Mouse (Mus musculus): ENCODE results near the gene Scnn1a. TPM values are rescaled to one million over a fixed set of nuclear protein-coding genes. Genes with fewer than 3 reads are reported as not detected.

Scnn1a gene
- total and polyA plus RNA-seq, 2 experiments from 2014 or later = 0.67 to 1.5 TPM

DNA sequence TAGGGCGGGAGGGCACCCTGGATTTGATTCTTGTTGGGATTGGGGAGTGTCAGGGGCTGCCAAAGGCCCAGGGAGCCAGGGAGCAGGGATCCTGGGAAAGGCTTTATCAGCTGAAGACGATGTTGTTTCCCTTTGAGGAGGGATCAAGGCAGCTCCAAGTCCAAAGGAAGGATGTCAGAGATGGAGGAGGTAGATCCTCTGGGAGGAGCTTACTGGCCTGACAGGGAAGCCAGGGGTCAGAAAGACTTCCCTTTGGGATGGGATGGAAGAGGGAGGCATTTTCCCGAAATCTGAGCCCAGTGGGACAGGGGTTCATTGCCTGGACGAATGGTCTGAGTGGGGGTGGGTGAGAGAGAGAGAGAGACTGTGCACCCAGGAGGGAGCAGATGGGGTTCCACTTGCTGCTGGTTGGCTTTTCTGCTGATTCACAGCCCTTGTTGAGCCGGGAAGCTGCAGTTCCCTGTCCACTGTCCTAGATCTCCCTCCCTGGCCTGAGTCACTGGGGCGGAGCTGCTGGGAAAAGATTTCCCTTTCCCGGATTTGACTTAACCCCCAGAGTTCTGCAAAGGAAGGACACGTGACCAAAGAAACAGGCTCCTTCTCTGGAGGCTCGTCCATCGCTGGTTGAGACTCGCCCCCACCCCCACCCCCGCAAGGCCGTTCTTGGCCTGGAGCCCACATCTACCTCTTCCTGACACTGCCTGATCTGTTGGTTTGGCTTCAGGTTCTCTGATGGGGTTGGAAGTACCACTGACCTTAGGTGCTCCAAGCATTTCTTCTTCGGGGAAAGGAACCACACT is 34.1 kb downstream of the Scnn1a start:
- H3K27me3 ChIP-seq (ENCODE audit: insufficient read depth, low read length) = no peaks in the 10 kb centered on the region
- H3K9ac ChIP-seq = no peak overlapping the region
- WGBS = 19% methylated on average over 14 of the region's 14 CpGs
- H3K4me3 ChIP-seq (ENCODE audit: low read depth, low read length) = no peak overlapping the region
- no peaks in the 10 kb centered on the region for H3K4me1 ChIP-seq (ENCODE audit: insufficient read depth)
- no peaks in the 10 kb centered on the region for H3K36me3 ChIP-seq (ENCODE audit: insufficient read depth)
- DNase-seq = no peak
- no peaks in the 10 kb centered on the region for H3K9me3 ChIP-seq (ENCODE audit: low read length)
- no peak for TF ChIP-seq CTCF (IDR thresholded peaks at IDR 0.05; ENCODE audit: low read depth)
- ATAC-seq = no peak
- H3K27ac ChIP-seq (ENCODE audit: low read depth, low read length) = no peak overlapping the region
- peak overlapping the region; percentile 5; the same call in 1 of the 2 replicates for H3K4me2 ChIP-seq (ENCODE audit: low read depth)

GRCm38 (mm10) chr6:125355197-125355741 is 34.8 kb downstream of the Scnn1a start:
- no peak overlapping the region for H3K9ac ChIP-seq
- peak; percentile 33; the same call in 1 of the 2 replicates for ATAC-seq
- TF ChIP-seq CTCF (IDR thresholded peaks at IDR 0.05; ENCODE audit: low read depth) = no peak

GRCm38 (mm10) chr6:125356264-125356663 is 35.8 kb downstream of the Scnn1a start:
- ATAC-seq (no peak), DNase-seq (no peak)
- Histone ChIP-seq H3K9me3 (ENCODE audit: low read length) (no peaks in the 10 kb centered on the region), H3K4me2 (ENCODE audit: low read depth) (no peak overlapping the region), H3K27me3 (ENCODE audit: insufficient read depth, low read length) (no peaks in the 10 kb centered on the region), H3K4me3 (ENCODE audit: low read depth, low read length) (no peak overlapping the region), H3K36me3 (ENCODE audit: insufficient read depth) (no peaks in the 10 kb centered on the region), H3K27ac (ENCODE audit: low read depth, low read length) (no peak overlapping the region), H3K9ac (no peak overlapping the region), H3K4me1 (ENCODE audit: insufficient read depth) (no peaks in the 10 kb centered on the region)
- TF ChIP-seq CTCF (IDR thresholded peaks at IDR 0.05; ENCODE audit: low read depth) = no peak
- 55% methylated on average over 8 of the region's 8 CpGs for WGBS

More at GRCm38 (mm10) chr6:125355197-125355741, 34.8 kb downstream of the Scnn1a start:
- Histone ChIP-seq H3K27me3 (ENCODE audit: insufficient read depth, low read length) (no peaks in the 10 kb centered on the region), H3K4me2 (ENCODE audit: low read depth) (peak overlapping the region; percentile 5; the same call in 1 of the 2 replicates), H3K4me1 (ENCODE audit: insufficient read depth) (no peaks in the 10 kb centered on the region), H3K27ac (ENCODE audit: low read depth, low read length) (no peak overlapping the region), H3K4me3 (ENCODE audit: low read depth, low read length) (no peak overlapping the region), H3K9me3 (ENCODE audit: low read length) (no peaks in the 10 kb centered on the region), H3K36me3 (ENCODE audit: insufficient read depth) (no peaks in the 10 kb centered on the region)
- 12% methylated on average over 10 of the region's 10 CpGs for WGBS
- DNase-seq = no peak

GRCm38 (mm10) chr6:125357334-125357733 is 36.9 kb downstream of the Scnn1a start:
- ATAC-seq (no peak), DNase-seq (no peak)
- TF ChIP-seq CTCF (IDR thresholded peaks at IDR 0.05; ENCODE audit: low read depth) = no peak
- no peaks in the 10 kb centered on the region for H3K27me3 ChIP-seq (ENCODE audit: insufficient read depth, low read length)
- H3K9me3 ChIP-seq (ENCODE audit: low read length) = no peaks in the 10 kb centered on the region
- no peak overlapping the region for H3K9ac ChIP-seq
- H3K4me2 ChIP-seq (ENCODE audit: low read depth) = no peak overlapping the region
- H3K4me1 ChIP-seq (ENCODE audit: insufficient read depth) = no peaks in the 10 kb centered on the region
- H3K36me3 ChIP-seq (ENCODE audit: insufficient read depth) = no peaks in the 10 kb centered on the region
- H3K4me3 ChIP-seq (ENCODE audit: low read depth, low read length) = no peak overlapping the region
- 89% methylated on average over 15 of the region's 15 CpGs for WGBS
- H3K27ac ChIP-seq (ENCODE audit: low read depth, low read length) = no peak overlapping the region

GRCm38 (mm10) chr6:125359999-125360398 is 39.5 kb downstream of the Scnn1a start:
- no peak for ATAC-seq
- no peaks in the 10 kb centered on the region for H3K36me3 ChIP-seq (ENCODE audit: insufficient read depth)
- no peaks in the 10 kb centered on the region for H3K9me3 ChIP-seq (ENCODE audit: low read length)

DNA sequence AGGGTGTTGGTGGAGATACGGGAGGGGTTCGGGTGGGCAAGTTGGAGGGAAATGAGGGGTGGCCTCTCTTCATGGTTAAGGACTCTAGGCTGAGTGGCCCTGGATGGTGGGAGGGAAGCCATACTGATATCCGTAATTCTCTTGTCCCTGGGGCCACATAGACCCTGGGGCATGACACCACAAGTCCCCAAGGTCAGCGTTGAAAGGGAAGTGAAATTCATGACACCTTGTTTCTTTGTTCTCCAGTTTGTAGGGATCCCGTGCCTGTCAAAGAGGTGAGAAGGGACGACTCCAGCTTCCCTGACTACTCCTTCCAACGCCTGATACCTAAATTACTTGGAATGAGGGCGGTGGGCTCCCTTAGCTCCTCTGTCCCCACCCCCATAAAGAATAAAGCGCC is 40.4 kb downstream of the Scnn1a start:
- no peak for TF ChIP-seq CTCF (IDR thresholded peaks at IDR 0.05; ENCODE audit: low read depth)
- H3K9me3 ChIP-seq (ENCODE audit: low read length) = no peaks in the 10 kb centered on the region
- no peak overlapping the region for H3K9ac ChIP-seq
- DNase-seq (no peak), ATAC-seq (no peak)
- peaks cover 19% of the 10 kb centered on the region for H3K27me3 ChIP-seq (ENCODE audit: insufficient read depth, low read length)
- WGBS = 64% methylated on average over 9 of the region's 9 CpGs
- H3K27ac ChIP-seq (ENCODE audit: low read depth, low read length) = no peak overlapping the region
- H3K4me2 ChIP-seq (ENCODE audit: low read depth) = peak overlapping the region; percentile 52; the same call in 1 of the 2 replicates
- H3K4me3 ChIP-seq (ENCODE audit: low read depth, low read length) = no peak overlapping the region
- H3K36me3 ChIP-seq (ENCODE audit: insufficient read depth) = no peaks in the 10 kb centered on the region
- H3K4me1 ChIP-seq (ENCODE audit: insufficient read depth) = no peaks in the 10 kb centered on the region; the same call in 1 of the 2 replicates

More at GRCm38 (mm10) chr6:125359999-125360398, 39.5 kb downstream of the Scnn1a start:
- Histone ChIP-seq H3K4me3 (ENCODE audit: low read depth, low read length) (no peak overlapping the region), H3K9ac (no peak overlapping the region), H3K4me2 (ENCODE audit: low read depth) (no peak overlapping the region), H3K27me3 (ENCODE audit: insufficient read depth, low read length) (peaks cover 18% of the 10 kb centered on the region), H3K4me1 (ENCODE audit: insufficient read depth) (no peaks in the 10 kb centered on the region; the same call in 1 of the 2 replicates), H3K27ac (ENCODE audit: low read depth, low read length) (no peak overlapping the region)
- 64% methylated on average over 9 of the region's 9 CpGs for WGBS
- TF ChIP-seq CTCF (IDR thresholded peaks at IDR 0.05; ENCODE audit: low read depth) = no peak
- DNase-seq = no peak
